Mouse (Mus musculus): ENCODE measurements around the gene Olfr911-ps1. TPM values are rescaled to one million over a fixed set of nuclear protein-coding genes. Genes with fewer than 3 reads are reported as not detected.

Gene Olfr911-ps1
- polyA plus RNA-seq (2014; fragmentation: Nextera tagmentation; extraction: Ambion mirVana) = not detected in 2 replicates

- Histone ChIP-seq H3K9ac (replicated peaks; ENCODE audit: low read length) (no peak within 1 kb of the TSS), H3K27ac (replicated peaks; ENCODE audit: low read depth, low read length) (no peak within 1 kb of the TSS), H3K9me3 (replicated peaks; ENCODE audit: control insufficient read depth, low read length) (no peaks in the 10 kb centered on the region), H3K4me1 (ENCODE audit: control insufficient read depth, insufficient read depth, low read length) (no peaks in the 10 kb centered on the region), H3K36me3 (replicated peaks; ENCODE audit: control insufficient read depth, insufficient read depth, low read depth, low read length) (no peaks in the 10 kb centered on the region), H3K27me3 (ENCODE audit: control insufficient read depth, insufficient read depth, low read length) (no peaks in the 10 kb centered on the region), H3K4me3 (ENCODE audit: low read depth, low read length) (no peak within 1 kb of the TSS), H3K4me2 (ENCODE audit: low read depth, low read length) (no peak within 1 kb of the TSS)
- 75% methylated on average over 1 of the region's 1 CpGs for WGBS
- DNase-seq (ENCODE audit: low spot score) = no peak
- no peak for ATAC-seq (replicated peaks; ENCODE audit: insufficient number of reproducible peaks, low FRiP score, low TSS enrichment, low read depth)
Measured at GRCm38 (mm10) chr9:38521280-38521679, at the start of gene Olfr911-ps1. TSS of gene Olfr911-ps1 (plus strand) at chr9:38521580.

DNA sequence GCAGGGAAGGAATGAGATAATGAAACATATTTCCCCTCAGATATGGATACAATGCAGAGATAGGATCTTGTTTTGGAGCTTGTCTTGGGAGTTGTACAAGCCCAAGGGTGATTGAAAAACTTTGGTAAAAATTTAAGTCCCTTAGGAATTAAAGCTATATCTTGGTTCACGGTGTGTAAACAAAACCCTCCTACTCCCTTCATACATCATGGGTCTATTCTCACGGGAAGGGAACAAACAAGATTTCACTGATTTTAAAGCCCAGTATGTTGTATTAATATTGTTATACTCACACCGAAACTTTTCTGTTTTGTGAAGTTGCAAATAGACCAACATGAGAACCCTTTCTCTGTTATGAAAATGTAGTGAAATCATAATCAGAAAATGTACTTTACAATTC, 34.6 kb upstream of the Olfr911-ps1 start, which contains the start of gene Olfr906:
Gene Olfr906 (plus strand): TSS at position 301 of the 400 bp plus-strand sequence.
- Histone ChIP-seq H3K27ac (replicated peaks; ENCODE audit: low read depth, low read length) (no peak within 1 kb of the TSS), H3K4me1 (ENCODE audit: control insufficient read depth, insufficient read depth, low read length) (no peaks in the 10 kb centered on the region), H3K36me3 (replicated peaks; ENCODE audit: control insufficient read depth, insufficient read depth, low read depth, low read length) (no peaks in the 10 kb centered on the region), H3K4me2 (ENCODE audit: low read depth, low read length) (no peak within 1 kb of the TSS), H3K4me3 (ENCODE audit: low read depth, low read length) (no peak within 1 kb of the TSS), H3K9me3 (replicated peaks; ENCODE audit: control insufficient read depth, low read length) (no peaks in the 10 kb centered on the region), H3K9ac (replicated peaks; ENCODE audit: low read length) (no peak within 1 kb of the TSS), H3K27me3 (ENCODE audit: control insufficient read depth, insufficient read depth, low read length) (no peaks in the 10 kb centered on the region)
- no peak for DNase-seq (ENCODE audit: low spot score)
- WGBS = 86% methylated on average over 3 of the region's 3 CpGs
- ATAC-seq (replicated peaks; ENCODE audit: insufficient number of reproducible peaks, low FRiP score, low TSS enrichment, low read depth) = no peak

DNA sequence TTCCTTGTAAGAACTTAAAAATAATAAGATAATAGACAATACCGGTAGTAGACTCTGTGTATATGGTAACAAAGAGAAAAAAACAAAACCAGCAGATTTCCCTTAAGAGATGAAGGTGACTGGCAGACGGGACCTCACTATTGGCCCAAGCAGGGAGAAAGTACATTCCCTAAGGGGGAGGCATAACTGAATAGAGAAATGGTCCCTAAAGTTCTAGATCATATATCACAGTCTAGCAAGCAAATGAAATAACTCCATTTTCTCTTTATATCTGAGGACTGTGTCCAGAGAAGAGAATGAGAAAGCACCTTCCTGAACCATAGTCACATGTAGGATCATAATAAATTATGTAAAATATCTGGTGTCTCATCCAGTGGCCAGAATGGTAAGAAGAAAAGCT, 25.9 kb upstream of the Olfr911-ps1 start, which contains the start of gene Olfr907:
Gene Olfr907 (plus strand): TSS at position 301 of the 400 bp plus-strand sequence.
- Histone ChIP-seq H3K9ac (replicated peaks; ENCODE audit: low read length) (no peak within 1 kb of the TSS), H3K27ac (replicated peaks; ENCODE audit: low read depth, low read length) (no peak within 1 kb of the TSS), H3K27me3 (ENCODE audit: control insufficient read depth, insufficient read depth, low read length) (no peaks in the 10 kb centered on the region), H3K9me3 (replicated peaks; ENCODE audit: control insufficient read depth, low read length) (no peaks in the 10 kb centered on the region), H3K36me3 (replicated peaks; ENCODE audit: control insufficient read depth, insufficient read depth, low read depth, low read length) (no peaks in the 10 kb centered on the region), H3K4me1 (ENCODE audit: control insufficient read depth, insufficient read depth, low read length) (no peaks in the 10 kb centered on the region), H3K4me2 (ENCODE audit: low read depth, low read length) (no peak within 1 kb of the TSS), H3K4me3 (ENCODE audit: low read depth, low read length) (no peak within 1 kb of the TSS)
- no peak for DNase-seq (ENCODE audit: low spot score)
- no peak for ATAC-seq (replicated peaks; ENCODE audit: insufficient number of reproducible peaks, low FRiP score, low TSS enrichment, low read depth)
- WGBS = 75% methylated on average over 2 of the region's 2 CpGs

DNA sequence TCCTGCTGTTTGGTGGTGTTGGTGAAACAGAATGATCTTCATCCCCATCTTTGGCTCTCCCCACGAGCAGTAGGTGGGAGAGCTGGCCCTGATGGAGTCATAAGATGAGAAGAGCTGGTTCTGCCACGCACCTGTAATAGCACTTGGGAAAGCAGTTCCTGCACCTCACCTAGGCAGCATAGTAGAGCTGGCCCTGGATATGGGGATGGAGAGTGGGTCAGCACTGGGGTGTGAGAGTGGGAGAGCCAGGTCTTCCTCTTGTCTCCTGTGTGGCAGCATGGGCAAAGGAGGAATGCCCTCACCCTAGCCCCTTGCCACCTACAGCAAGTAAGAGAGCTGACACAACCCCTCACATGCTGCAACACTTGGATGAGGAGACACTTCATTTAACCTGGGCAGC, 9.0 kb upstream of the Olfr911-ps1 start:
- H3K4me3 ChIP-seq (ENCODE audit: low read depth, low read length) = no peak overlapping the region
- H3K36me3 ChIP-seq (replicated peaks; ENCODE audit: control insufficient read depth, insufficient read depth, low read depth, low read length) = no peaks in the 10 kb centered on the region
- H3K27me3 ChIP-seq (ENCODE audit: control insufficient read depth, insufficient read depth, low read length) = no peaks in the 10 kb centered on the region
- 72% methylated on average over 2 of the region's 2 CpGs for WGBS
- no peak overlapping the region for H3K4me2 ChIP-seq (ENCODE audit: low read depth, low read length)
- DNase-seq (ENCODE audit: low spot score) (no peak), ATAC-seq (replicated peaks; ENCODE audit: insufficient number of reproducible peaks, low FRiP score, low TSS enrichment, low read depth) (no peak)
- no peaks in the 10 kb centered on the region for H3K9me3 ChIP-seq (replicated peaks; ENCODE audit: control insufficient read depth, low read length)
- no peak overlapping the region for H3K27ac ChIP-seq (replicated peaks; ENCODE audit: low read depth, low read length)
- H3K9ac ChIP-seq (replicated peaks; ENCODE audit: low read length) = no peak overlapping the region
- H3K4me1 ChIP-seq (ENCODE audit: control insufficient read depth, insufficient read depth, low read length) = no peaks in the 10 kb centered on the region

DNA sequence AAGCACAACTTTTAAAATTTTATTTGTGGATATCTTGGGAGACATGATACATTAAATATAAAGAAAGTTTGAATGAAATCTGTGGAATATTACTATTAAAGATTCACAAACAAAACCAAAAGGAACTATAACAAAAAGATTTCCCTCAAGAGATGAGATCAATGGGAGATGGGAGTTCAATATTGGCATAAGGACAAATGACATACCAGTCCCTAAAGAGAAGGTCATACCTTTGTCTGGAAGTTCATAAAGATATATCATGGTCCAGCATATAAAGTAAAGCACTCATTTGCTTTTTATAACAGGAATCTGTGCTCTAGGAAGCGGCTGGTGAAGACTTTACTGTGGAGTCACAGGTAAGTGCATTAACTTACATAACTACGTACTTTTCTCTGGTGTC, 16.2 kb downstream of the Olfr911-ps1 start, which contains the start of gene Olfr910:
Gene Olfr910 (plus strand): TSS at position 301 of the 400 bp plus-strand sequence.
- ATAC-seq (replicated peaks; ENCODE audit: insufficient number of reproducible peaks, low FRiP score, low TSS enrichment, low read depth) (no peak), DNase-seq (ENCODE audit: low spot score) (no peak)
- no peak within 1 kb of the TSS for H3K9ac ChIP-seq (replicated peaks; ENCODE audit: low read length)
- H3K9me3 ChIP-seq (replicated peaks; ENCODE audit: control insufficient read depth, low read length) = no peaks in the 10 kb centered on the region
- no peak within 1 kb of the TSS for H3K4me2 ChIP-seq (ENCODE audit: low read depth, low read length)
- H3K27me3 ChIP-seq (ENCODE audit: control insufficient read depth, insufficient read depth, low read length) = no peaks in the 10 kb centered on the region
- 85% methylated on average over 2 of the region's 2 CpGs for WGBS
- no peaks in the 10 kb centered on the region for H3K36me3 ChIP-seq (replicated peaks; ENCODE audit: control insufficient read depth, insufficient read depth, low read depth, low read length)
- H3K27ac ChIP-seq (replicated peaks; ENCODE audit: low read depth, low read length) = no peak within 1 kb of the TSS
- H3K4me1 ChIP-seq (ENCODE audit: control insufficient read depth, insufficient read depth, low read length) = no peaks in the 10 kb centered on the region
- H3K4me3 ChIP-seq (ENCODE audit: low read depth, low read length) = no peak within 1 kb of the TSS

Other genes with a start within 250 kb of the Olfr911-ps1 start
- not detected in 2 replicates for gene Olfr896-ps1, start 230.5 kb upstream of the Olfr911-ps1 start, polyA plus RNA-seq (2014; fragmentation: Nextera tagmentation; extraction: Ambion mirVana)
- gene Olfr25, start 192.5 kb upstream of the Olfr911-ps1 start, polyA plus RNA-seq (2014; fragmentation: Nextera tagmentation; extraction: Ambion mirVana) = not detected in 2 replicates
- not detected in 2 replicates for gene Olfr898, start 173.2 kb upstream of the Olfr911-ps1 start, polyA plus RNA-seq (2014; fragmentation: Nextera tagmentation; extraction: Ambion mirVana)
- not detected in 2 replicates for gene Olfr250, start 154.7 kb upstream of the Olfr911-ps1 start, polyA plus RNA-seq (2014; fragmentation: Nextera tagmentation; extraction: Ambion mirVana)
- not detected in 2 replicates for gene Olfr251, start 144.5 kb upstream of the Olfr911-ps1 start, polyA plus RNA-seq (2014; fragmentation: Nextera tagmentation; extraction: Ambion mirVana)
- not detected in 2 replicates for gene Olfr147, start 119.9 kb upstream of the Olfr911-ps1 start, polyA plus RNA-seq (2014; fragmentation: Nextera tagmentation; extraction: Ambion mirVana)
- not detected in 2 replicates for gene Olfr901, start 92.1 kb upstream of the Olfr911-ps1 start, polyA plus RNA-seq (2014; fragmentation: Nextera tagmentation; extraction: Ambion mirVana)
- not detected in 2 replicates for gene Olfr902, start 73.9 kb upstream of the Olfr911-ps1 start, polyA plus RNA-seq (2014; fragmentation: Nextera tagmentation; extraction: Ambion mirVana)
- not detected in 2 replicates for gene Olfr904, start 58.4 kb upstream of the Olfr911-ps1 start, polyA plus RNA-seq (2014; fragmentation: Nextera tagmentation; extraction: Ambion mirVana)
- gene Olfr905, start 50.5 kb upstream of the Olfr911-ps1 start, polyA plus RNA-seq (2014; fragmentation: Nextera tagmentation; extraction: Ambion mirVana) = not detected in 2 replicates
- not detected in 2 replicates for gene Olfr906, start 34.5 kb upstream of the Olfr911-ps1 start, polyA plus RNA-seq (2014; fragmentation: Nextera tagmentation; extraction: Ambion mirVana)
- gene Olfr907, start 25.8 kb upstream of the Olfr911-ps1 start, polyA plus RNA-seq (2014; fragmentation: Nextera tagmentation; extraction: Ambion mirVana) = not detected in 2 replicates
- not detected in 2 replicates for gene Olfr910, start 16.3 kb downstream of the Olfr911-ps1 start, polyA plus RNA-seq (2014; fragmentation: Nextera tagmentation; extraction: Ambion mirVana)
- not detected in 2 replicates for gene Olfr912, start 58.6 kb downstream of the Olfr911-ps1 start, polyA plus RNA-seq (2014; fragmentation: Nextera tagmentation; extraction: Ambion mirVana)
- not detected in 2 replicates for gene Olfr913, start 71.2 kb downstream of the Olfr911-ps1 start, polyA plus RNA-seq (2014; fragmentation: Nextera tagmentation; extraction: Ambion mirVana)
- gene Olfr914, start 83.5 kb downstream of the Olfr911-ps1 start, polyA plus RNA-seq (2014; fragmentation: Nextera tagmentation; extraction: Ambion mirVana) = not detected in 2 replicates
- gene Olfr916, start 138.3 kb downstream of the Olfr911-ps1 start, polyA plus RNA-seq (2014; fragmentation: Nextera tagmentation; extraction: Ambion mirVana) = not detected in 2 replicates
- not detected in 2 replicates for gene Olfr917, start 144.3 kb downstream of the Olfr911-ps1 start, polyA plus RNA-seq (2014; fragmentation: Nextera tagmentation; extraction: Ambion mirVana)
- not detected in 2 replicates for gene Olfr918, start 153.0 kb downstream of the Olfr911-ps1 start, polyA plus RNA-seq (2014; fragmentation: Nextera tagmentation; extraction: Ambion mirVana)
- not detected in 2 replicates for gene Olfr919, start 182.1 kb downstream of the Olfr911-ps1 start, polyA plus RNA-seq (2014; fragmentation: Nextera tagmentation; extraction: Ambion mirVana)
- 11.5 and 13.6 TPM in 2 replicates for gene Vwa5a, start 196.7 kb downstream of the Olfr911-ps1 start, polyA plus RNA-seq (2014; fragmentation: Nextera tagmentation; extraction: Ambion mirVana)
- not detected in 2 replicates for gene Olfr920, start 230.7 kb downstream of the Olfr911-ps1 start, polyA plus RNA-seq (2014; fragmentation: Nextera tagmentation; extraction: Ambion mirVana)

Measured in embryonic facial prominence, embryonic 11.5 days (tissue).